Mouse (Mus musculus) frontal cortex, adult 2 months (tissue): ENCODE results near the gene Enpep. TPM values are rescaled to one million over a fixed set of nuclear protein-coding genes. Genes with fewer than 3 reads are reported as not detected.
A peak's percentile ranks its signal among the peaks of the same experiment; 100 is the strongest.

Source experiments
- DNase-seq, 2 experiments: peaks; one replicate each; pipeline ENCODE4 v3.0.0; 2022; ENCODE audit warnings: low spot score in 1 of 2; ENCODE audit errors: extremely low spot score in 1 of 2
- polyA plus RNA-seq: library from polyadenylated mRNA; depleted of rRNA; stranded (reverse); fragments of >200 nt; gene quantifications from 2 replicates; pipeline ENCODE4 v1.2.3, GENCODE M21; 2012; rRNA removed

Enpep gene
- 2.6 and 2.7 TPM in 2 replicates for polyA plus RNA-seq

GRCm38 (mm10) chr3:129332586-129332985 lies at the start of gene Enpep:
Gene Enpep (minus strand): TSS chr3:129332720.
- peak in 1 of 2 experiments; percentile 1 for DNase-seq

- no peak for DNase-seq
Measured at GRCm38 (mm10) chr3:129379109-129379508, 46.6 kb upstream of the Enpep start.

GRCm38 (mm10) chr3:129375087-129375486 lies 42.6 kb upstream of the Enpep start:
- DNase-seq, result no peak

- DNase-seq, result no peak
Measured at GRCm38 (mm10) chr3:129373108-129373507, 40.6 kb upstream of the Enpep start.

- DNase-seq, result no peak
Measured at GRCm38 (mm10) chr3:129369491-129369890, 37.0 kb upstream of the Enpep start.

GRCm38 (mm10) chr3:129365919-129366318 lies 33.4 kb upstream of the Enpep start:
- no peak for DNase-seq

GRCm38 (mm10) chr3:129364818-129365390 lies 32.4 kb upstream of the Enpep start:
- no peak for DNase-seq

GRCm38 (mm10) chr3:129363426-129363825 lies 30.9 kb upstream of the Enpep start:
- DNase-seq, result no peak

- DNase-seq, result no peak
Measured at GRCm38 (mm10) chr3:129358115-129358514, 25.6 kb upstream of the Enpep start.

- no peak for DNase-seq
Measured at GRCm38 (mm10) chr3:129353901-129354300, 21.4 kb upstream of the Enpep start.

GRCm38 (mm10) chr3:129351320-129351877 lies 18.9 kb upstream of the Enpep start:
- no peak for DNase-seq

GRCm38 (mm10) chr3:129347277-129347676 lies 14.8 kb upstream of the Enpep start:
- DNase-seq, result no peak

GRCm38 (mm10) chr3:129342767-129343166 lies 10.2 kb upstream of the Enpep start:
- no peak for DNase-seq

- DNase-seq, result no peak
Measured at GRCm38 (mm10) chr3:129341066-129341465, 8.5 kb upstream of the Enpep start.

- DNase-seq, result no peak
Measured at GRCm38 (mm10) chr3:129338296-129339091, 6.0 kb upstream of the Enpep start.

- no peak for DNase-seq
Measured at GRCm38 (mm10) chr3:129332142-129332541, 378 bp downstream of the Enpep start.

GRCm38 (mm10) chr3:129331427-129331826 lies 1.1 kb downstream of the Enpep start:
- DNase-seq, result no peak

GRCm38 (mm10) chr3:129328056-129328455 lies 4.5 kb downstream of the Enpep start:
- no peak for DNase-seq

- DNase-seq, result no peak
Measured at GRCm38 (mm10) chr3:129321585-129321984, 10.9 kb downstream of the Enpep start.

GRCm38 (mm10) chr3:129317032-129317729 lies 15.3 kb downstream of the Enpep start:
- no peak for DNase-seq
